ENCODE assay signal across 10 mouse cellular contexts in genomic region chr7:67477996-67478395, GRCm38 (mm10).
DNase-seq lines count a peak whose midpoint lies in the region; ATAC-seq and TF ChIP-seq lines count a peak whose summit lies in the region.
"Had no signal": no experiment of that assay in that cellular context is flagged by ENCODE, and none has a peak within 500 bp of the region (broad histone marks: within the 10 kb centered on the region; RNA-seq: fewer than 3 reads in every experiment).

No protein-coding gene starts in this region.

- TF ChIP-seq CTCF in liver, postnatal 0 days (IDR thresholded peaks at IDR 0.05; ENCODE audit: low read depth), result no peak

- no peak overlapping the region for H3K4me3 ChIP-seq in liver, postnatal 0 days (ENCODE audit: low read depth, low read length)
- no peak overlapping the region for H3K4me3 ChIP-seq in forebrain, embryonic 14.5 days (ENCODE audit: low read depth, low read length)
- H3K4me3 ChIP-seq in midbrain, embryonic 16.5 days (ENCODE audit: low read depth, low read length), result no peak overlapping the region

- H3K27me3 ChIP-seq in liver, postnatal 0 days (ENCODE audit: insufficient read depth, low read length), result no peaks in the 10 kb centered on the region
- no peaks in the 10 kb centered on the region for H3K27me3 ChIP-seq in forebrain, embryonic 14.5 days (replicated peaks; ENCODE audit: control insufficient read depth, insufficient read depth, low read length)
- no peaks in the 10 kb centered on the region for H3K27me3 ChIP-seq in midbrain, embryonic 16.5 days (ENCODE audit: control insufficient read depth, insufficient read depth, low read depth, low read length)

- H3K4me1 ChIP-seq in liver, postnatal 0 days (ENCODE audit: insufficient read depth), result peaks cover 12% of the 10 kb centered on the region
- peaks cover 9% of the 10 kb centered on the region for H3K4me1 ChIP-seq in forebrain, embryonic 14.5 days (ENCODE audit: control insufficient read depth, insufficient read depth, low read length)
- H3K4me1 ChIP-seq in midbrain, embryonic 16.5 days (ENCODE audit: control insufficient read depth, insufficient read depth, low read length), result peaks cover 13% of the 10 kb centered on the region

- H3K9ac ChIP-seq in liver, postnatal 0 days (replicated peaks), result no peak overlapping the region
- no peak overlapping the region for H3K9ac ChIP-seq in forebrain, embryonic 14.5 days (ENCODE audit: low read length)
- 0 out of 2 replicates have a peak overlapping the region, but pooled peaks have one; percentile 2 for H3K9ac ChIP-seq in midbrain, embryonic 16.5 days (ENCODE audit: low read depth, low read length)

- no peak overlapping the region for H3K4me2 ChIP-seq in liver, postnatal 0 days (ENCODE audit: low read depth, low read length)
- no peak overlapping the region for H3K4me2 ChIP-seq in forebrain, embryonic 14.5 days (ENCODE audit: low read length)
- no peak overlapping the region for H3K4me2 ChIP-seq in midbrain, embryonic 16.5 days (ENCODE audit: low read length)

- H3K27ac ChIP-seq in liver, postnatal 0 days (ENCODE audit: low read depth), result no peak overlapping the region
- H3K27ac ChIP-seq in forebrain, embryonic 14.5 days (ENCODE audit: low read depth, low read length), result peak overlapping the region; percentile 68
- H3K27ac ChIP-seq in midbrain, embryonic 16.5 days (ENCODE audit: low read length), result no peak overlapping the region

- TF ChIP-seq EP300 in liver, postnatal 0 days (IDR thresholded peaks at IDR 0.05; ENCODE audit: low read depth), result no peak

- 64% methylated on average over 8 of the region's 10 CpGs for WGBS in liver, postnatal 0 days (ENCODE audit: insufficient replicate concordance)
- 27% methylated on average over 8 of the region's 10 CpGs for WGBS in forebrain, embryonic 14.5 days
- WGBS in midbrain, embryonic 16.5 days, result 48% methylated on average over 8 of the region's 10 CpGs

- peak; percentile 25 for DNase-seq in liver, postnatal 0 days
- DNase-seq in liver, result no peak
- peak; percentile 77 for DNase-seq in forebrain, embryonic 14.5 days (ENCODE audit: low spot score)
- DNase-seq in thymus, postnatal 0 days (ENCODE audit: low spot score), result peak; percentile 85
- no peak for DNase-seq in kidney, postnatal 36 days
- no peak for DNase-seq in layer of hippocampus, adult 18-20 months (ENCODE audit: low spot score in 2 of 2)
- DNase-seq in ovary, adult 18-20 months (ENCODE audit: low spot score), result no peak
- DNase-seq: cerebellum, postnatal 36 days; gastrocnemius, postnatal 14 days had no signal

- no peaks in the 10 kb centered on the region for H3K36me3 ChIP-seq in liver, postnatal 0 days (replicated peaks; ENCODE audit: insufficient read depth, low read length)
- H3K36me3 ChIP-seq in forebrain, embryonic 14.5 days (ENCODE audit: control insufficient read depth, insufficient read depth, low read length), result no peaks in the 10 kb centered on the region
- no peaks in the 10 kb centered on the region for H3K36me3 ChIP-seq in midbrain, embryonic 16.5 days (ENCODE audit: control insufficient read depth, insufficient read depth, low read length)

- no peaks in the 10 kb centered on the region for H3K9me3 ChIP-seq in liver, postnatal 0 days (ENCODE audit: low read length)
- no peaks in the 10 kb centered on the region for H3K9me3 ChIP-seq in forebrain, embryonic 14.5 days (replicated peaks; ENCODE audit: control insufficient read depth, low read length)
- no peaks in the 10 kb centered on the region for H3K9me3 ChIP-seq in midbrain, embryonic 16.5 days (replicated peaks; ENCODE audit: control insufficient read depth, low read length, poor library complexity, severe bottlenecking)

- peak; percentile 15; the same call in 1 of the 2 replicates for ATAC-seq in liver, postnatal 0 days
- ATAC-seq in forebrain, embryonic 14.5 days, result peak; percentile 80
- ATAC-seq in midbrain, embryonic 16.5 days, result peak; percentile 32; the same call in 1 of the 2 replicates

Comparison
In these comparisons a context has a peak if more than half of its experiments do, and no peak if none do; other contexts are left out.
1. DNase-seq: peak in liver, postnatal 0 days (single experiment), forebrain, embryonic 14.5 days (single experiment) and thymus, postnatal 0 days (single experiment); none in liver (single experiment), kidney, postnatal 36 days (0 of 2), layer of hippocampus, adult 18-20 months (0 of 2) and ovary, adult 18-20 months (single experiment).
2. ATAC-seq: peak in every context shown above with its lines; median percentile 80 in forebrain, embryonic 14.5 days; 32 in midbrain, embryonic 16.5 days; 15 in liver, postnatal 0 days.